Mouse (Mus musculus) layer of hippocampus, postnatal 14 days (tissue): ENCODE measurements around the gene Lpp. TPM values are rescaled to one million over a fixed set of nuclear protein-coding genes. Genes with fewer than 3 reads are reported as not detected.

Experiments used
- DNase-seq, 2 experiments: peaks; one replicate each; pipeline ENCODE4 v3.0.0; 2021 to 2022; ENCODE audit warnings: low spot score in 2 of 2, mixed read lengths in 1 of 2
- total RNA-seq, 2 experiments: library from RNA; stranded (reverse); gene quantifications; 2 replicates each; pipeline ENCODE4 v1.2.3; 2021

Lpp gene
- total RNA-seq, 2 experiments from 2014 or later, result 10.1 to 12.2 TPM

GRCm38 (mm10) chr16:24498103-24498659, 104.9 kb downstream of the Lpp start:
- DNase-seq, result no peak

GRCm38 (mm10) chr16:24501197-24501596, 107.9 kb downstream of the Lpp start:
- no peak for DNase-seq

- DNase-seq, result no peak
These were observed 108.5 kb downstream of the Lpp start for GRCm38 (mm10) chr16:24501628-24502294.

- DNase-seq, result no peak
These were observed 109.1 kb downstream of the Lpp start for GRCm38 (mm10) chr16:24502295-24502823.

GRCm38 (mm10) chr16:24504838-24505605, 111.7 kb downstream of the Lpp start:
- no peak for DNase-seq

GRCm38 (mm10) chr16:24506237-24506636, 112.9 kb downstream of the Lpp start:
- no peak for DNase-seq

GRCm38 (mm10) chr16:24506740-24507139, 113.4 kb downstream of the Lpp start:
- DNase-seq, result no peak

- no peak for DNase-seq
These were observed 114.7 kb downstream of the Lpp start for GRCm38 (mm10) chr16:24507927-24508540.

- DNase-seq, result no peak
These were observed 115.9 kb downstream of the Lpp start for GRCm38 (mm10) chr16:24509100-24509812.

GRCm38 (mm10) chr16:24509813-24510166, 116.5 kb downstream of the Lpp start:
- DNase-seq, result peak in 1 of 2 experiments; percentile 53

- no peak for DNase-seq
These were observed 119.9 kb downstream of the Lpp start for GRCm38 (mm10) chr16:24513228-24513627.

- no peak for DNase-seq
These were observed 121.8 kb downstream of the Lpp start for GRCm38 (mm10) chr16:24514802-24515727.

- no peak for DNase-seq
These were observed 123.7 kb downstream of the Lpp start for GRCm38 (mm10) chr16:24516993-24517392.

- DNase-seq, result no peak
These were observed 124.3 kb downstream of the Lpp start for GRCm38 (mm10) chr16:24517501-24518042.

GRCm38 (mm10) chr16:24518785-24519184, 125.5 kb downstream of the Lpp start:
- DNase-seq, result no peak

GRCm38 (mm10) chr16:24527219-24527618, 133.9 kb downstream of the Lpp start:
- no peak for DNase-seq

GRCm38 (mm10) chr16:24531681-24532080, 138.4 kb downstream of the Lpp start:
- DNase-seq, result no peak

- DNase-seq, result no peak
These were observed 141.9 kb downstream of the Lpp start for GRCm38 (mm10) chr16:24535221-24535620.

GRCm38 (mm10) chr16:24536261-24536660, 143.0 kb downstream of the Lpp start:
- DNase-seq, result peak; percentile 28 to 78

GRCm38 (mm10) chr16:24539003-24539402, 145.7 kb downstream of the Lpp start:
- DNase-seq, result no peak
